Mouse (Mus musculus) activated CD4-positive, CD25-positive, alpha-beta regulatory T cell, adult 4 months (primary cell): ENCODE measurements around the gene Dync2li1. TPM values are rescaled to one million over a fixed set of nuclear protein-coding genes. Genes with fewer than 3 reads are reported as not detected.

Experiments used
- ATAC-seq: one replicate; pipeline ENCODE4 v1.8.0; 2017
- polyA plus RNA-seq, 2 experiments: library from polyadenylated mRNA; unstranded; fragments of 100-300 nt; shearing (Covaris generic); gene quantifications; one replicate each; pipeline ENCODE4 v1.2.1; 2017

Dync2li1 gene
- polyA plus RNA-seq, 2 experiments from 2014 or later: 0.65 to 0.97 TPM

DNA sequence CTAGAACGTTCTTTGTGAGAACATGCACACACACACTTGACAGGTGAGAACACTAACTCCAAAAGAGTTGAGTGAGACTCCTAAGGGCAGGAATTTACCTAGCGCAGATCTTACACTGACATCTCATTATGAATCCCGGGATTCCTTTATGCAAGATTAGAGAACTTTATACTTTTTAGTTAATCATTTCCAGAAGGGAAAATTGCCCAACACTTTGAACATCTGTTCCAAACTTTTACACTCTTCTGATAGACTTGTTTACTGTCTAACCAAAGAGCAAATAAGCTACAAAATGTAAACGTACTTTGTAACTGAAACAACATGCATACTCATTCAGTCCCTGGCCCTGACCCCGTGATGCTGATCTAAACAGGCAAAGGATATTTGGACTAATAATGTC is 63.0 kb downstream of the Dync2li1 start:
- no peak for ATAC-seq

DNA sequence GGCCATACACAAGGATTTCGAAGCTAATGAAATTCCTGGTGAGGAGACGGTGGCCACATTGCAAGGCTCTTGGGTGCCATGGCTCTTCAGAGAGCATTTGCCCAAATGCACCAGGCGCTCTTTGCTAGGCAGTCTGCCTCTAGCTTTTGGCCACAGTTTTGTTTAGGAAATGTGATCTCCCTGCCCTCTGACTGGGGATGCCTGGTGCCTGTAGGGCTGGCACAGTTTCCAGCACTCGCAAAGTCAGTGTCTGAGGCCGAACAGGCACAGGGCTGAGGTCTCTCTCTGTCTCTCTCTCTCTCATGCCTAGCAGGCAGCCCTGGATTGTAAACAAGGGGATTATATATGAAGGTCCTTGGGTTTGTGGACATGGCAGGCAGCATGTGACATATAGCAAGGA is 63.8 kb downstream of the Dync2li1 start:
- ATAC-seq: no peak

DNA sequence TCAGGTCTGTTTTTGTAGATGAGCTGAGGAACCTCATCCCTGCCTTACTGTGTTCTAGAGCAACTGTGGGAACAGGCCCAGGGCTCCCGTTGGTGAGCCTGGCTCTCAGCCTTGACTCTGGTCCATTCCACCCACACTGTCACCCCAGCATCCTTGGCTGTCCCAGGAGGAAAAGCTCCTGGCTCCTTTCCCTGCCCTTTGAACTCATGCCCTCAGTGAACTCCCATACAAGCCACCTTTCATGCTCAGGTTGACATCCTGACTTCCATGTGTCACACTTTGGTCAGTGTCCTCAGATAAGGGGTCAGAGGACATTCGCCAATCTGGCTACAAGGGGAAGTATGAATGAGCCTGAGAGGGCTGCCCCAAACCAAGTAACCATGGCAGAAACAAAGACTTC is 67.4 kb downstream of the Dync2li1 start:
- ATAC-seq: no peak

DNA sequence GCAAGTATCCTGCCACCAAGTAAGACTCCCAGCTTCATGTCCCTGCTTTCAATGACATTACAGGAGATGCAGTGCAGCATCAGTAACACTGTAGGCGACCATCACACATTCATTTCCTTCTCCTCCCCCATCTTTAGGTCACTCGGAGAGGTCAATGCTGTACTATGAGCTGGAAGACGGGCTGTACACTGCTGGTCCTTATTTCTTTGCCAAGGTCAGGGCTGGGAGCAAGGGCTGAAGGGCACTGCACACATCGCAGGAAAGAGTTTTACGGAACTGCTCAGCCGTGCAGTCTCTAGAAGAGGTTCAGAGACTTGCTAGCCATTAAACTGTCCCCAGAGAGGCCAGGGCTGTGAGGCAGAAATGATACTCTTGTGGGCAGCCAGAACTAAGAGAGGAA is 70.2 kb downstream of the Dync2li1 start:
- ATAC-seq: no peak

DNA sequence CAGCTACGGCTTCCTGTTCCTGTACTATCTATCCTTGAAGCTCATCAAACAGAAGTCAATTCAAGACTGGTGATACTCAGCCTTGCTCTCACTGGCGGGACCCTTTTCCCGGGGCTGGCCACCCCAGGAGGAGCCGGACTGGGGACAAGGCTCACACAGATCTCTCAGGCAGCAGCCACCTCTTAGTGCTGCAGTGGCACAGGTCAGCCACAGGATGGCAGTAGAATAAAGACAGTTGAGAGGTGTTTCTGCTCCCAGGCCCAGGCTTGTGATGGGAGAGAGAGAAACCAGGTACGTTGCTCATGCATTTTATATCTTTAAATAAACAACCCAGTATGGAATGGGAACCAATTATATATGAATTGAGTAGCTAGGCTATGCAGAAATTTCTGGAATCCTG is 72.4 kb downstream of the Dync2li1 start:
- no peak for ATAC-seq

Other genes starting within 250 kb of the Dync2li1 start
- 10 to 100 TPM; 53.7 to 64.8 TPM for gene Thada, start 160.3 kb upstream of the Dync2li1 start, polyA plus RNA-seq
- under 1 TPM in 1 of 2 experiments, not detected in 1; 0.22 TPM for gene Plekhh2, start 114.6 kb upstream of the Dync2li1 start, polyA plus RNA-seq
- gene Abcg8, start 49.8 kb downstream of the Dync2li1 start, polyA plus RNA-seq: not detected
- gene Abcg5, start 56.5 kb downstream of the Dync2li1 start, polyA plus RNA-seq: not detected
- gene Lrpprc, start 164.3 kb downstream of the Dync2li1 start, polyA plus RNA-seq: 10 to 100 TPM in 1 of 2 experiments, 1 to 10 TPM in 1; 7.6 to 10.5 TPM